Mouse (Mus musculus) ES-E14 (cell line): ENCODE results near the gene Ccdc157. TPM values are rescaled to one million over a fixed set of nuclear protein-coding genes. Genes with fewer than 3 reads are reported as not detected.
"Not testable (repeated sequence)": the region's sequence is repeated elsewhere in the genome, so short reads cannot be mapped to it uniquely, and the experiment has no call there.

Source experiments
- DNase-seq: peaks from one replicate; pipeline ENCODE4 v3.0.0-alpha.2; 2013; ENCODE audit warnings: low read depth, low spot score
- H3K27ac ChIP-seq: 2 replicates; pipeline ENCODE4 v1.5.1; 2012; ENCODE audit warnings: low read depth, mild to moderate bottlenecking, low read length, moderate library complexity, mixed read lengths; ENCODE audit not compliant: poor library complexity, insufficient read depth, severe bottlenecking
- H3K36me3 ChIP-seq: 2 replicates; pipeline ENCODE4 v1.6.1; 2012; ENCODE audit warnings: mild to moderate bottlenecking, low read length, moderate library complexity, mixed read lengths; ENCODE audit not compliant: control insufficient read depth, poor library complexity, insufficient read depth, severe bottlenecking
- H3K4me1 ChIP-seq, 2 experiments: fragments of 150-350 bp in 1 of 2; sonication (generic) in 1 of 2; 2 replicates each; pipeline ENCODE4 v1.6.1; 2012; ENCODE audit warnings: low read length in 2 of 2, mild to moderate bottlenecking in 1 of 2, mixed read lengths in 1 of 2; ENCODE audit not compliant: control insufficient read depth in 2 of 2, insufficient read depth in 2 of 2, poor library complexity in 1 of 2
- H3K4me3 ChIP-seq, 2 experiments: fragments of 150-350 bp in 1 of 2; sonication (generic) in 1 of 2; 2 replicates each; pipeline ENCODE4 v1.5.1; 2012; ENCODE audit warnings: low read length in 2 of 2, low read depth in 1 of 2, mild to moderate bottlenecking in 1 of 2, mixed read lengths in 1 of 2; ENCODE audit not compliant: insufficient read depth in 1 of 2, poor library complexity in 1 of 2, severe bottlenecking in 1 of 2
- H3K9ac ChIP-seq: 2 replicates; pipeline ENCODE4 v1.6.1; 2012; ENCODE audit warnings: low read depth, mild to moderate bottlenecking, low read length, mixed read lengths; ENCODE audit not compliant: poor library complexity, insufficient read depth, severe bottlenecking
- H3K9me3 ChIP-seq: fragments of 150-350 bp; sonication (generic); 2 replicates; pipeline ENCODE4 v1.6.1; 2012; ENCODE audit warnings: low read depth, mild to moderate bottlenecking, low read length; ENCODE audit not compliant: control insufficient read depth, insufficient read depth
- CHD2 ChIP-seq: IDR thresholded peaks from 2 replicates; pipeline ENCODE4 v1.6.1; 2014; ENCODE audit warnings: mild to moderate bottlenecking, low read depth, low read length, inconsistent platforms
- HCFC1 ChIP-seq: IDR thresholded peaks from 2 replicates; pipeline ENCODE4 v1.6.1; 2012; ENCODE audit warnings: low read length, inconsistent platforms, borderline replicate concordance; ENCODE audit not compliant: insufficient read depth
- MAFK ChIP-seq: IDR thresholded peaks from 2 replicates; pipeline ENCODE4 v1.6.1; 2014; ENCODE audit warnings: mild to moderate bottlenecking, low read depth, low read length, inconsistent platforms; ENCODE audit not compliant: insufficient read depth
- ZC3H11A ChIP-seq: IDR thresholded peaks from 2 replicates; pipeline ENCODE4 v1.6.1; 2012; ENCODE audit warnings: low read depth, mild to moderate bottlenecking, inconsistent platforms, low read length, borderline replicate concordance
- ZNF384 ChIP-seq: IDR thresholded peaks from 2 replicates; pipeline ENCODE4 v1.6.1; 2012; ENCODE audit warnings: low read depth, low read length, inconsistent platforms
- in situ Hi-C, 2 experiments: fragments of 600-800 bp; cut with MboI; formaldehyde crosslinking; loops; one replicate each; pipeline ENCODE4 v1.15.1; 2025; ENCODE audit warnings: low sequenced_read_pairs in 2 of 2, inconsistent platforms in 1 of 2; ENCODE audit not compliant: unreplicated experiment in 2 of 2
- total RNA-seq: library from RNA; depleted of rRNA; stranded (reverse); fragments of 300-350 nt; gene quantifications from 2 replicates; pipeline ENCODE4 v1.2.3, GENCODE M21; 2012

Gene Ccdc157
- total RNA-seq, 1 experiment, result 4.3 TPM

- no peak for TF ChIP-seq HCFC1
- TF ChIP-seq MAFK, result no peak
- no peak for TF ChIP-seq ZNF384
- peak; percentile 54; the same call in 1 of the 2 replicates for TF ChIP-seq CHD2
- TF ChIP-seq ZC3H11A, result no peak
- Histone ChIP-seq H3K9me3 (no peaks in the 10 kb centered on the region), H3K27ac (no peak within 1 kb of the TSS), H3K4me1 (peaks cover 0 to 4% of the 10 kb centered on the region in 2 experiments; a peak in 1 of 4 replicates), H3K9ac (peak within 1 kb of the TSS; percentile 92), H3K36me3 (peaks cover 10% of the 10 kb centered on the region), H3K4me3 (peak within 1 kb of the TSS; percentile 88 to 98)
- in situ Hi-C loops, result no loop called here
- DNase-seq, result peak; percentile 98
Observed at GRCm38 (mm10) chr11:4186486-4187317, 26.6 kb upstream of the Ccdc157 start, which contains the start of gene Tbc1d10a. Gene Tbc1d10a, plus strand, starts transcription at chr11:4186789.

DNA sequence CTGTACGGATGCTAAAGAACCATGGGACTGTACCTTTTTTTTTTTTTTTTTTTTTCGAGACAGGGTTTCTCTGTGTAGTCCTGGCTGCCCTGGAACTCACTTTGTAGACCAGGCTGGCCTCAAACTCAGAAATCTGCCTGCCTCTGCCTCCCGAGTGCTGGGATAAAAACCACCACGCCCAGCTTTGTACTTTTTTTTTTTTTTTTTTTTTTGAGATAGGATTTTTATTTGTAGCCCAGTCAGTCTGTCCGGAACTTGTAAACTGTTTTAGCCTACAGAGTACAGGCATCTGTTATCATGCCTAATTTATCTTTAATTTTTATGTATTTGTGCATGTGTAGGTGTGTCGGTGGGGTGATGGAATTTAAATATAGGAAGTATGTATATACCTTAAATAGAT, 25.4 kb upstream of the Ccdc157 start:
- peaks cover 17% of the 10 kb centered on the region for H3K36me3 ChIP-seq
- H3K4me1 ChIP-seq, H3K4me3 ChIP-seq, H3K9me3 ChIP-seq, H3K9ac ChIP-seq, in situ Hi-C loops, H3K27ac ChIP-seq, DNase-seq: not testable (repeated sequence)
- peak; percentile 56; the same call in 1 of the 2 replicates for TF ChIP-seq ZNF384

DNA sequence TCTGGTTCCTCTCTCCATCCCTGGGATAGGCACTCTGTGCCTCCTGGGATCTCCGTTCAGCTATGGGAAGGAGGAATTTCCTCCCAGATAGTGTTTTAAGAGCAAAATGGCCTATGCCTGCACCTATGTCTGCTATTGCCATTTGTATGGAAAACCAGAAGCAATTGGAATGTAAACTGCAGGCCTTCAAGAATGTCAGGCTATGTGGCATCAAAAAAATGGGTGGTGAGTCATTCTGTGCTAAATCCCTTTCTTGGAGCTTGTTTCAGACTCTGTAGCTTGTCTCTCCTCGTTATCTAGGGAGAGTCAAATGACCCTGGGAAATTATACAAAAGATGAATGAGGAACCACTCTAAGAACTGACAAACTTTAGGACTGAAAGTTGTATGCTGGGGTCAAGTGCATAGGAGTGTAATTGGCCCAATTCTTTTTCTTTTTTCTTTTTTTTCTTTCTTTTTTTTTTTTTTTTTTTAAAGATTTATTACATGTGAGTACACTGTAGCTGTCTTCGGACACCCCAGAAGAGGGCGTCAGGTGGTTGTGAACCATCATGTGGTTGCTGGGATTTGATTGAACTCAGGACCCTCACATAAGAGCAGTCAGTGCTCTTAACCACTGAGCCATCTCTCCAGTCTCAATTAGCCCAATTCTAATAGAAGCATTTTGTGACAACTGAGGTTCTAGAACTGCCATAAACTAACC, 24.3 kb upstream of the Ccdc157 start:
- H3K27ac ChIP-seq, result no peak overlapping the region
- in situ Hi-C loops, result no loop called here
- H3K9ac ChIP-seq, result no peak overlapping the region
- H3K4me1 ChIP-seq, result peaks cover 0 to 4% of the 10 kb centered on the region in 2 experiments; a peak in 1 of 4 replicates
- TF ChIP-seq ZNF384 (peak; percentile 76), CHD2 (no peak)
- H3K36me3 ChIP-seq, result peaks cover 21% of the 10 kb centered on the region
- no peak overlapping the region for H3K4me3 ChIP-seq
- H3K9me3 ChIP-seq, result no peaks in the 10 kb centered on the region
- no peak for DNase-seq

DNA sequence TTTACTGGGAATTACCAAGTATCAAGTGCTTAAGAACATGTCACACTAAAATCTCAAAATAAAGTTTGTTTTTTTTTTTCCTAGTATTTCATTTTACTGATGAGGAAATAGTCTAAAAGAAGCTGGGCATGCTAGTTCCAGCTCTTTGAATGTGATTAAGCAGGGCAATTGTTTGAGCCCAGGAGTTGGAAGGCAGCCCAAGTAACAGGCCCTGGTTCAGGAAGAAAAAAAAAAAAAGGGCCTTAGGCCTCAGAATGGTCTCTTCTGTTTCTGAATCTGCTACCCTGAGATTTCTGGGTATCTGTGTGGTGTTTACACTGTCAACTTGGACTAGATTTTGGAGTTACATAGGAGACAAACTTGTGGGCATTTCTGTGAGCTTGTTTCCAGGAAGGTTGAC, 23.4 kb upstream of the Ccdc157 start:
- H3K4me3 ChIP-seq, result no peak overlapping the region
- in situ Hi-C loops, result no loop called here
- H3K9ac ChIP-seq, result no peak overlapping the region
- peaks cover 28% of the 10 kb centered on the region for H3K36me3 ChIP-seq
- TF ChIP-seq CHD2 (no peak), MAFK (no peak), ZNF384 (no peak), HCFC1 (no peak), ZC3H11A (no peak)
- peaks cover 0 to 4% of the 10 kb centered on the region in 2 experiments; a peak in 1 of 4 replicates for H3K4me1 ChIP-seq
- no peak overlapping the region for H3K27ac ChIP-seq
- no peak for DNase-seq
- H3K9me3 ChIP-seq, result no peaks in the 10 kb centered on the region
